Mouse (Mus musculus) olfactory bulb, adult 2 months (tissue): ENCODE measurements around the gene Prf1. TPM values are rescaled to one million over a fixed set of nuclear protein-coding genes. Genes with fewer than 3 reads are reported as not detected.

ENCODE experiments used
- H3K27ac ChIP-seq: fragments of 200-500 bp; 2 replicates; pipeline ENCODE4 v1.5.1; 2012; ENCODE audit warnings: low read depth, low read length; ENCODE audit not compliant: insufficient read depth
- H3K4me1 ChIP-seq: fragments of 200-500 bp; 2 replicates; pipeline ENCODE4 v1.6.1; 2012; ENCODE audit warnings: low read length; ENCODE audit not compliant: control insufficient read depth, insufficient read depth
- H3K4me3 ChIP-seq: fragments of 200-500 bp; 2 replicates; pipeline ENCODE4 v1.5.1; 2012; ENCODE audit warnings: mild to moderate bottlenecking, low read depth, low read length, moderate library complexity; ENCODE audit not compliant: insufficient read depth
- CTCF ChIP-seq: fragments of 200-500 bp; IDR thresholded peaks from 2 replicates; pipeline ENCODE4 v1.5.1; 2012; ENCODE audit warnings: low read depth, mild to moderate bottlenecking, low read length, moderate library complexity; ENCODE audit not compliant: insufficient read depth
- POLR2A ChIP-seq: fragments of 200-500 bp; IDR thresholded peaks from 2 replicates; pipeline ENCODE4 v1.6.1; 2012; ENCODE audit warnings: mild to moderate bottlenecking, low read depth, low read length, moderate library complexity; ENCODE audit not compliant: insufficient read depth
- WGBS: fragments of 180-500 bp; shearing (Covaris S2); methylation state at CpG from one replicate; pipeline ENCODE4 v1.1.7; 2018; 5-methylcytosine and 5-hydroxymethylcytosine counted together
- polyA plus RNA-seq: library from polyadenylated mRNA; stranded (reverse); fragments of >200 nt; gene quantifications from 2 replicates; pipeline ENCODE4 v1.2.4, GENCODE M21; 2012; ENCODE audit warnings: low replicate concordance; ENCODE audit not compliant: missing spikeins, insufficient read depth, insufficient read length

The Prf1 gene
- polyA plus RNA-seq, 1 experiment: not detected

DNA sequence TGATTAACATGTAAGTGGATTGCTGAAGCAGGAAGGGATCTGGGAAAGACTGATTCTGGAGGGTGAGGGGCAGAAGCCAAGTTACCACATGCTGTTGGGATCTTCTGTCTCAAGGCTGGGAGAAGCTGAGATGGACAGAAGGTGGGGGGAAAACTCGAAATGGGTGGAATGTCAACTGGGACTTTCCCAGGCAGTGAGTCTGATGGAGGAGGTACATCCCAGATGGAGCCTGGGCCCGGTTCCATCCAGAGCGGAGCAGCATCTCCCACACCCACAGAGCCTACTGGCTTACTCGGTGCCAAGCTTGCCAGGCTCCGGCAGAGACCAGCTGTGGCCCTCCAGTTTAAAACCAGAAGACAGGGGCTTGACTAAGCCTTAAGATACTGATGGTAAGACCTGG is 33.4 kb downstream of the Prf1 start:
- H3K4me1 ChIP-seq: peaks cover 13% of the 10 kb centered on the region
- H3K27ac ChIP-seq: no peak overlapping the region
- WGBS: 40% methylated on average over 5 of the region's 5 CpGs
- no peak overlapping the region for H3K4me3 ChIP-seq
- no peak for TF ChIP-seq CTCF
- no peak for TF ChIP-seq POLR2A

DNA sequence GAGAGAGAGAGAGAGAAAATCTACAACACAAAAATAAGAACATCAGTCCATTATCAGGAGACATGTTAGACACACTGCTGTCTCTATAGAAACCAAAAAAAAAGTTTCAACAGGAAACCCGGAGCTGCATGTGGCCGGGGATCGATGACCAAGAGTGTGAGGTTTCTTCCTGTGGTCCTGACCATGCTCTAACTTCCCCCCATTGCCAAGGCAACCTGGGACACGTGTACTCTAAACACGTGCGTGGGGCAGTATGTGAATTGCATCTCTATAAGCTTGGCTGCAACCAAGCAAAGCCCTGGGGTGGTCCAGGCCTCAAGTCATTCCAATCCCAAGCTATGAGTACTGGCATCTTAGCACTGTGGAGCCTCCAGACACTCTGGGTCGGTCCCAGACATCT is 36.9 kb downstream of the Prf1 start:
- Histone ChIP-seq H3K4me1 (0 out of 2 replicates have a peak, but pooled peaks cover 3% of the 10 kb centered on the region), H3K4me3 (no peak overlapping the region), H3K27ac (no peak overlapping the region)
- TF ChIP-seq CTCF (no peak), POLR2A (no peak)
- 78% methylated on average over 7 of the region's 7 CpGs for WGBS

DNA sequence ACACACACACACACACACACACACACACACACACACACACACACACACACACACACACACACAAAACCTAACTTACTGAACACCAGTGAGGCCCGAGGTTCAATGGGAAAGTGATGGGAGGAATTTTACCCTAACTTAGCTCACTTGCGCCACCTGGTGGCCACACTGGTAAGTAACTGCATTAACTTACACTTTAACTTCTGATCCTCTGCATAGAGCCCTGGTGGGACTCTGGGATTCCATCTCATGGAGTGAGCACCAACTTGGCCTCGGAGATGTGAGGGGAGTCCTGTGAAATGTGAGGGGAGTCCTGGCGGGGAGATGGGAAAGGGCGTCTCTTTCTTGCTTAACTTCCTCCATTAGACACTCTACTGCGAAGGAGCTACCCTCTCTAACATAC is 38.5 kb downstream of the Prf1 start:
- H3K4me3 ChIP-seq: no peak overlapping the region
- H3K4me1 ChIP-seq: 0 out of 2 replicates have a peak, but pooled peaks cover 3% of the 10 kb centered on the region
- 22% methylated on average over 6 of the region's 6 CpGs for WGBS
- TF ChIP-seq CTCF: no peak
- no peak for TF ChIP-seq POLR2A
- H3K27ac ChIP-seq: no peak overlapping the region

DNA sequence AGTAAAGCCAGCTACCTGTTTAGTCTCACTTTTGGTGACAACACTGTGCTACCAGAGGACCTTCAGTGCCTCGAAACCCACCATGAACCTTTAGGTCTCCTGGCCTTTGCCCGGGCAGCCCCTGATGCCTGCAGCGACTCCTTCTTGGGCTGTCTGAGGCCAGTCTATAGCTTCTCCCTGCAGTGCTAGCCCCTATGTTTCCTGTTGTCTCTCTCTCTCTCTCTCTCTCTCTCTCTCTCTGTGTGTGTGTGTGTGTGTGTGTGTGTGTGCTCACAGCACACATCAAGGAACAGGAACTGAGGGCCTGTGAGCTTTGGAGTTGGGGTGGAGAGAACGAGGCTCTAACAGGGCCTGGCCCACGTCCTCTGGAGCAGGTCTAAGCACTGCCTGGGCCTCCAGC is 39.0 kb downstream of the Prf1 start:
- Histone ChIP-seq H3K4me3 (no peak overlapping the region), H3K4me1 (0 out of 2 replicates have a peak, but pooled peaks cover 3% of the 10 kb centered on the region), H3K27ac (no peak overlapping the region)
- 87% methylated on average over 5 of the region's 5 CpGs for WGBS
- TF ChIP-seq CTCF (no peak), POLR2A (no peak)

DNA sequence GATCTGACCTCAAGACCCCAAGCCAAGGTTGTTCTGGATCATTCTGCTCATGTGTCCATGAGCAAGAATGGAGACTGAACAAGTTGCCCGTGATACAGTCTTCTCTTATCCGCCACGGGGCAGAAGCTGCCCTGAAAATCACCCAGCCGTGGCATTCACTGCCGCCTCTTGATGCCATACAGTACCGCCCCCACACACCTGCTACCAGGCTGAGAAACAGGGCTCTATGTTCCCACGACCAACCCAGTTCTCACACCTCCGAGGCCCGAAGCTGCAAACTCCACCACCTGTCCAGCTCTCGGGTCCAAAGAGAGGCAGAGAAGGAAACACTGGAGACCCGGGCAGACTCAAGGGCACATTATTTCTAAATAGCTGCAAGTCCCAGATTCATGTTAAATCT is 40.0 kb downstream of the Prf1 start:
- WGBS: 69% methylated on average over 11 of the region's 11 CpGs
- H3K4me1 ChIP-seq: 0 out of 2 replicates have a peak, but pooled peaks cover 3% of the 10 kb centered on the region
- H3K27ac ChIP-seq: no peak overlapping the region
- TF ChIP-seq CTCF: no peak
- no peak for TF ChIP-seq POLR2A
- H3K4me3 ChIP-seq: no peak overlapping the region

DNA sequence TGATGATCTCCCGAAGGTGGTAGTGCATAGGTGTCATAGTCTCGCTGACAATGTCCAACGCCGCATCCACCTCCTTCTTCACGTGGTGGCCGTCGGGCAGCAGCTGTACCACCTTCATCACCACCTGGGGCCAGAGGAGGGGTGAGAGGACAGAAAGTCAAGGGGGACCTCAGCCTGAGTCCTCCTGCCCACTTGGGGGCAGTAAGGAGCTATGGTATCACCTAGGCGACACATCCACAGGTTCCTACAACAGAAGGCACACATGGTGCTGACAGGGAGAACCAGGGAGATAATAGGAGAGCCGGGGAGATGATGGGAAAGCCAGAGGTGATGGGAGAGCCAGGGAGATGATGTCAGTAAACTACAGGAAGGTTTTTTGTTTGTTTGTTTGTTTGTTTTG is 41.6 kb downstream of the Prf1 start:
- Histone ChIP-seq H3K4me1 (0 out of 2 replicates have a peak, but pooled peaks cover 3% of the 10 kb centered on the region), H3K27ac (no peak overlapping the region), H3K4me3 (no peak overlapping the region)
- TF ChIP-seq CTCF (no peak), POLR2A (no peak)
- 93% methylated on average over 9 of the region's 9 CpGs for WGBS

DNA sequence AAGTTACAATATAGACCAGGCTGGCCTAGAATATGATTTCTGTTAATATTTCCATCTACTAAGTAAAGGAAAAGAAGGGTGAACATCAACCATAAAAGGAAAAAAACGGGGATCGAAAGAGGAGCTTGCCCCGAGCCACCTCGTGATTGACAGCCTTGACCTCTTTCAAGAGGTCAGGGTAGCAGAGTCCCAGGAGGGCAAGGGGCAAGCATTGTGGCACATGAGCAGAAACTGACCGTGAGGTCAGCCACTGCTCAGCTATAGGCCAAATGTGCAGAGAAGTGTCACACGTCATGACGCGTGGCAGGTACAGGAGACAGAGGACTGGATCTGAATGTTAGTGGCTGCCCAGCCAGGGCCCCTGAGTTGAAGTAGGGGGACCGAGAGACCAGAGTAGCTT is 42.6 kb downstream of the Prf1 start:
- 89% methylated on average over 9 of the region's 9 CpGs for WGBS
- TF ChIP-seq CTCF: no peak
- TF ChIP-seq POLR2A: no peak

DNA sequence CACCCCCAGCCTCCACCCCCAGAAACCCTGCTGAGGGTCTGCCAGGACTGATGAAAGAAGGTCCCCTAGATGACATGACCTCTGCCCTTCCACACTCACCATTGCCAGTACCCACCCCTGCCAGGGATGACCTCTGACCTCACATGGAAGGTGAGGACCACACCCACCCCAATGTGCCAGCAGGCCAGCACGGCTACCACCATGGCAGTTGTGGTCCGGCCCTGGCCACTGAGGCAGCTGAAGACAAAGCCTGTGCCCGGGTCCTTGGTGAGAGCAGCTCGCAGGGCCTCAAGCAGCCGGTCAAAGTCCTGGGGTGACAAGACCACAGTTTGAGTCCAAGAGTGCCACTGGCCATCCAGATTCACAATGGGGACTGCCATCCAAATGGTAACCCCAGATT is 43.4 kb downstream of the Prf1 start:
- TF ChIP-seq CTCF (no peak), POLR2A (no peak)
- 94% methylated on average over 5 of the region's 5 CpGs for WGBS

More for the DNA sequence above, 42.6 kb downstream of the Prf1 start:
- Histone ChIP-seq H3K27ac (no peak overlapping the region), H3K4me3 (no peak overlapping the region), H3K4me1 (peaks cover 4% of the 10 kb centered on the region; the same call in 1 of the 2 replicates)

DNA sequence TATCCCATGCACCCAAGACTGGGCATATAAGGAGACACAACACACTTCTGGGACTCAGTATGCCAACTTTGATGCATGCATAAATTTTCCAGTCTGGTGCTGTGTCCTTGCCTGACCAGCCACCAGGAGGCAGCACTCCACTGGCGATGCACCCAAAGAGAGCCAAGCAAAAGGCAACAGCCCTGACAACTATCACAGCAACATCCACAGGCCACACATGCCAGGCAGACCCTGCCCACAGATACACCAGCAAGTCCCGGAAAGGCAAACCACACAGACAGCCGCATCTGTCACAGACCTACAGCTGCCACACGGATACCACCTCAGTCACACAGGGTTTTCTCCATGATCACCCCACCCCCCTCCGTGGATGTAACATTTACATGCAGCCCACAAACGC is 43.9 kb downstream of the Prf1 start:
- WGBS: 58% methylated on average over 6 of the region's 6 CpGs
- Histone ChIP-seq H3K4me1 (peaks cover 5% of the 10 kb centered on the region; the same call in 1 of the 2 replicates), H3K27ac (no peak overlapping the region), H3K4me3 (no peak overlapping the region)
- TF ChIP-seq POLR2A: no peak
- peak; percentile 78 for TF ChIP-seq CTCF

More for the DNA sequence above, 43.4 kb downstream of the Prf1 start:
- H3K27ac ChIP-seq: no peak overlapping the region
- peaks cover 5% of the 10 kb centered on the region; the same call in 1 of the 2 replicates for H3K4me1 ChIP-seq
- no peak overlapping the region for H3K4me3 ChIP-seq

DNA sequence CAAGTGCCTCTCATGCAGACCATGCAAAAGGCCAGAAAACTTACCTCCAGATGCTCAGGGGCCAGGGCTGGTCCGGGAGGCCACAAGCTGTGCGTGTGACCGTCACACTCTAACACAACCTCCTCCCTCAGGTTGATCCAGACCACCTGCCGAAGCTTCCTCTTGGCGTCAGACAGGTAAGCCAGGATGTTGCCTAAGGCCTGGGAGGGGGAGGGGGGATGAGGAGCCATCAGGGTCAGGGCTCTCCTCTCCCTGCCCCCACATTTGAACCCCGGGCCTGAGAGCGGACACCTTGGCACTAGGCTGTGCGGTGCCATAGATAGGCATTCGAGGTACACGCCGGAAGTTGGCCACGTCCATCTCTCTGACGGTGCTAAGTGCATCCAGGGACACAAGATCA is 45.1 kb downstream of the Prf1 start:
- WGBS: 97% methylated on average over 13 of the region's 13 CpGs
- H3K27ac ChIP-seq: no peak overlapping the region
- no peak for TF ChIP-seq POLR2A
- TF ChIP-seq CTCF: no peak
- no peak overlapping the region for H3K4me3 ChIP-seq
- H3K4me1 ChIP-seq: peaks cover 3% of the 10 kb centered on the region; the same call in 1 of the 2 replicates
